Mouse (Mus musculus): ENCODE results near the gene Gm8764.
"Not testable (repeated sequence)": the region's sequence is repeated elsewhere in the genome, so short reads cannot be mapped to it uniquely, and the experiment has no call there.

Gene Gm8764

DNA sequence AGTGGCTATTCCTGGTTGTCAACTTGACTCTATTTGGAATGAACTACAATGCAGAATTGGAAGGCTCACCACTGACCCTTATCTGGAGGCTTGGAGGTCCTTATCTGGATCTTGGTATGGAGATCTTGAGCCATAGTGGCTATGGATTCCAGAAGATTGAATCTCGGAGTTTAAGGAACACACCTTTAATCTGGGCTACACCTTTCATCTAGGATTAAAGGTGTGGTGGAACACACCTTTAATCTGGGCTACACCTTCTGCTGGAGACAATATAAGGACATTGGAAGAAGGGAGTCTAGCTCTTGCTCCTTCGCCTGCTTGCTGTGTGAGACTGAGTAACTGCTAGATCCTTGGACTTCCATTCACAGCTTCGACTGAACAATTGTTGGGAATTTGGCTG, at the start of gene Gm8764:
Gm8764 (plus strand) TSS at position 301 of the 400 bp plus-strand sequence.
- DNase-seq (ENCODE audit: low spot score in 2 of 2), result not testable (repeated sequence)

DNA sequence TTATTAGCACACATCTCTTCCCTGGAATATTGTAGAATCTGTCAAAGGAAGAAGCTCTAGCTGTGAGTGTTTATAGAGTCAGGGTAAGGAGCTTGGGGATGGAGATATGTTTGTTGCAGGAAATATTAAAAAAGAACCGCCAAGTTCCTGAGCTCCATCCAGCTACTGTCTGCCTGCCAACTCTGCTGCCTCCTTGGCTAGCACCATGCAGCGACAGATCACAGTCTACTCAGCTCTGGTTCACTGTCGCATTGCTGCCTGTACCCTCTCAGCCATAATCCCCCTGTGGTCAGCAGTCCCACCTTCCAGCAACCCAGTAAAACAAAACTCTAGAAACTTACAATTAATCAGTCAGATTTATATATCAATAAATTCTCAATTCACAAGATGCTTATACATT, 49.8 kb upstream of the Gm8764 start:
- DNase-seq (ENCODE audit: low spot score in 2 of 2), result no peak

DNA sequence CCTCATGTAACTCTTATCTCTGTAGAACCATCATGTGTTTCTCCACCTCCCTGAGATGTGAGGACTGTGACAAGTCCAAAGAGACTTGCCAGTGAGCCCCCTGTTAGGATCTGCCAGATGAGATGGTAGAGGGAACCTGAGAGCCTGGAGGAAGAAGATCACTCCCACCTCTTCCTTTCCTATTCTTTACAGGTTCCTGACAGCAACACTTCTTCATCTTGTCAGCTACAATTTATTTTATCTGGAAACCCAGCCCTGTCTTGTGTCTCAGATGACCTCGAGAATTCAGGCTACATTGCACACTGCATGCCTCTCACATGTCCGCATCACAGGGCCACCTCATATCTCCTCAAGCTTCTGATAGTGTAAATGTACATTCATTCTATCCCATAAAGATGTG, 41.5 kb upstream of the Gm8764 start:
- DNase-seq (ENCODE audit: low spot score in 2 of 2), result no peak

DNA sequence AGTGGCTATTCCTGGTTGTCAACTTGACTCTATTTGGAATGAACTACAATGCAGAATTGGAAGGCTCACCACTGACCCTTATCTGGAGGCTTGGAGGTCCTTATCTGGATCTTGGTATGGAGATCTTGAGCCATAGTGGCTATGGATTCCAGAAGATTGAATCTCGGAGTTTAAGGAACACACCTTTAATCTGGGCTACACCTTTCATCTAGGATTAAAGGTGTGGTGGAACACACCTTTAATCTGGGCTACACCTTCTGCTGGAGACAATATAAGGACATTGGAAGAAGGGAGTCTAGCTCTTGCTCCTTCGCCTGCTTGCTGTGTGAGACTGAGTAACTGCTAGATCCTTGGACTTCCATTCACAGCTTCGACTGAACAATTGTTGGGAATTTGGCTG, 17.1 kb upstream of the Gm8764 start, which contains the start of gene Gm21293:
Gm21293 (plus strand) TSS at position 301 of the 400 bp plus-strand sequence.
- not testable (repeated sequence) for DNase-seq (ENCODE audit: low spot score in 2 of 2)

DNA sequence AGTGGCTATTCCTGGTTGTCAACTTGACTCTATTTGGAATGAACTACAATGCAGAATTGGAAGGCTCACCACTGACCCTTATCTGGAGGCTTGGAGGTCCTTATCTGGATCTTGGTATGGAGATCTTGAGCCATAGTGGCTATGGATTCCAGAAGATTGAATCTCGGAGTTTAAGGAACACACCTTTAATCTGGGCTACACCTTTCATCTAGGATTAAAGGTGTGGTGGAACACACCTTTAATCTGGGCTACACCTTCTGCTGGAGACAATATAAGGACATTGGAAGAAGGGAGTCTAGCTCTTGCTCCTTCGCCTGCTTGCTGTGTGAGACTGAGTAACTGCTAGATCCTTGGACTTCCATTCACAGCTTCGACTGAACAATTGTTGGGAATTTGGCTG, 8.6 kb upstream of the Gm8764 start, which contains the start of gene Gm6763:
Gm6763 (plus strand) TSS at position 301 of the 400 bp plus-strand sequence.
- DNase-seq (ENCODE audit: low spot score in 2 of 2), result not testable (repeated sequence)

DNA sequence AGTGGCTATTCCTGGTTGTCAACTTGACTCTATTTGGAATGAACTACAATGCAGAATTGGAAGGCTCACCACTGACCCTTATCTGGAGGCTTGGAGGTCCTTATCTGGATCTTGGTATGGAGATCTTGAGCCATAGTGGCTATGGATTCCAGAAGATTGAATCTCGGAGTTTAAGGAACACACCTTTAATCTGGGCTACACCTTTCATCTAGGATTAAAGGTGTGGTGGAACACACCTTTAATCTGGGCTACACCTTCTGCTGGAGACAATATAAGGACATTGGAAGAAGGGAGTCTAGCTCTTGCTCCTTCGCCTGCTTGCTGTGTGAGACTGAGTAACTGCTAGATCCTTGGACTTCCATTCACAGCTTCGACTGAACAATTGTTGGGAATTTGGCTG, 8.4 kb downstream of the Gm8764 start, which contains the start of gene Gm21304:
Gm21304 (plus strand) TSS at position 301 of the 400 bp plus-strand sequence.
- DNase-seq (ENCODE audit: low spot score in 2 of 2), result not testable (repeated sequence)

DNA sequence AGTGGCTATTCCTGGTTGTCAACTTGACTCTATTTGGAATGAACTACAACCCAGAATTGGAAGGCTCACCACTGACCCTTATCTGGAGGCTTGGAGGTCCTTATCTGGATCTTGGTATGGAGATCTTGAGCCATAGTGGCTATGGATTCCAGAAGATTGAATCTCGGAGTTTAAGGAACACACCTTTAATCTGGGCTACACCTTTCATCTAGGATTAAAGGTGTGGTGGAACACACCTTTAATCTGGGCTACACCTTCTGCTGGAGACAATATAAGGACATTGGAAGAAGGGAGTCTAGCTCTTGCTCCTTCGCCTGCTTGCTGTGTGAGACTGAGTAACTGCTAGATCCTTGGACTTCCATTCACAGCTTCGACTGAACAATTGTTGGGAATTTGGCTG, 16.9 kb downstream of the Gm8764 start, which contains the start of gene Gm21312:
Gm21312 (plus strand) TSS at position 301 of the 400 bp plus-strand sequence.
- not testable (repeated sequence) for DNase-seq (ENCODE audit: low spot score in 2 of 2)

DNA sequence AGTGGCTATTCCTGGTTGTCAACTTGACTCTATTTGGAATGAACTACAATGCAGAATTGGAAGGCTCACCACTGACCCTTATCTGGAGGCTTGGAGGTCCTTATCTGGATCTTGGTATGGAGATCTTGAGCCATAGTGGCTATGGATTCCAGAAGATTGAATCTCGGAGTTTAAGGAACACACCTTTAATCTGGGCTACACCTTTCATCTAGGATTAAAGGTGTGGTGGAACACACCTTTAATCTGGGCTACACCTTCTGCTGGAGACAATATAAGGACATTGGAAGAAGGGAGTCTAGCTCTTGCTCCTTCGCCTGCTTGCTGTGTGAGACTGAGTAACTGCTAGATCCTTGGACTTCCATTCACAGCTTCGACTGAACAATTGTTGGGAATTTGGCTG, 25.4 kb downstream of the Gm8764 start, which contains the start of gene Gm20765:
Gm20765 (plus strand) TSS at position 301 of the 400 bp plus-strand sequence.
- DNase-seq (ENCODE audit: low spot score in 2 of 2), result not testable (repeated sequence)

DNA sequence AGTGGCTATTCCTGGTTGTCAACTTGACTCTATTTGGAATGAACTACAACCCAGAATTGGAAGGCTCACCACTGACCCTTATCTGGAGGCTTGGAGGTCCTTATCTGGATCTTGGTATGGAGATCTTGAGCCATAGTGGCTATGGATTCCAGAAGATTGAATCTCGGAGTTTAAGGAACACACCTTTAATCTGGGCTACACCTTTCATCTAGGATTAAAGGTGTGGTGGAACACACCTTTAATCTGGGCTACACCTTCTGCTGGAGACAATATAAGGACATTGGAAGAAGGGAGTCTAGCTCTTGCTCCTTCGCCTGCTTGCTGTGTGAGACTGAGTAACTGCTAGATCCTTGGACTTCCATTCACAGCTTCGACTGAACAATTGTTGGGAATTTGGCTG, 33.9 kb downstream of the Gm8764 start, which contains the start of gene Gm4340:
Gm4340 (plus strand) TSS at position 301 of the 400 bp plus-strand sequence.
- DNase-seq (ENCODE audit: low spot score in 2 of 2), result not testable (repeated sequence)

DNA sequence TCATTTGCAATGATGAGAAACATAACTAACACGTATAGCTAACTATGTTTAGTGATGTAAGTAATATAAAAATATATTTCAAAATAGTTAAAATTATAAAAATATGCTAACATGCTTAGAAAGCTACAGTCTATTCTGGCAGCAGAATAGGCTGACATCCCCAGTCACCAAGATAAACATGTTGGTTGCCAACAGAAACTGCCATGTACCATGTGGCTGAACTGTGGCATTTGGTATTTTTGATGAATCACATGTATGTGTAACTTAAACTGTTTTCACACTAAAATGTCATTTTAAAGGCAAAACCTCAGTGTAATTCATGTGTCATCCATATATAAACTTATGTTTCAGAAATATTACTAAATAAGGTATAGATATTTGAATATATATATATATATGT, 49.8 kb downstream of the Gm8764 start:
- DNase-seq (ENCODE audit: low spot score in 2 of 2), result no peak

DNA sequence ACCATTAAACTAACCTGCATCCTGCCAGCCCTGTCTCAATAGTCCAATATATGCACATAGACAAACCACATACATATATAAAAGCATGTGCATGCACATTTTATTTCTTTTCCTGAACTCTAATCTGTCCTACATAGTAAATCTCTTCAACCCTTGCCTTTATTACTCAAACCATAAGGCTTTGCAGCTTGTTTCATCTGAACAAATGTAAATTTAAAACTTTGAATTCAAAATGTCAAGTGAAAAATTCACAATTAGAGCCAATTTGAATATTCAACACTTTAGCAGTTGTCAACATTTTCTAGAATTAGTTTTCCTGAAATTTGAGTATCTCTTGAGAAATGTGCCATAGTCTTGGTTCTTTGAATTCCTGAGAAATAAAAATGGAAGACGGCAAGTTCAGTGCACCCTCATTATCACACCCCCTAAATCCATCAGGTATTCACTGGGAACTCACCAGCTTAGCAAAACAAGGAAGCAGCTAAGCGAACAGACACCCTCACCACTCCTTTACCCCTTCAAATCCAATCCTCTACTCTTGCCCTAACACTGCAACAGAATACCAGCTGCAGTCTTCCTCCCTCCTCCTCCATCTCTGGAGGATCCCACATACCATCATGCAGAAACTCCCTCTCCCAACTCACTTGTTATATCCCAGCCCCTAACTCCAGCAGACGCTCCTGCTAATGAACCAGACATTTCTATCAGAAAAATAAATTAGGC, 50.6 kb downstream of the Gm8764 start:
- no peak for DNase-seq (ENCODE audit: low spot score in 2 of 2)

Data from urinary bladder, postnatal 36 days (tissue).